Mouse (Mus musculus): ENCODE data around the gene Oxa1l.

DNA sequence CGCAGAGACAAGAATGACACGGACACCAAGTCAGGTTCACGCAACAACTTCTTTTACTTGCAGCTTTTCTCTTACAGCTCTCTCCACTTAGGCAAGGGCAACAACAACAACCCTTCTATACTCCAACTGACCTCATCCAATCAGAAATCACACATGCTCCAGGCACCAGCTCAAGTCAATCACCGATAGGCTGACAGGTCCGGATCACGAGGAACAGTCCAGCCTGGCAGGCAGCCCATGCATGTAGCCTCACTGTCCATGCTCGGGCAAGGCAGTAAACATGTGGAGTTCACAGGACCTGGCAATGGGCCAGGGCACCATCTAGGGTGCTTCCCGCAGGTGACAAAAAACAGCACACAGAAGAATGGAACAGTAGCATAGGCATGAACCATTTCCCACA is 8.3 kb upstream of the Oxa1l start:
- TF ChIP-seq POLR2A (IDR thresholded peaks at IDR 0.05; ENCODE audit: low read depth, low read length) (no peak), CTCF (conservative IDR thresholded peaks at IDR 0.05; ENCODE audit: insufficient read depth, insufficient read length, low read depth, low read length) (no peak)

All from kidney, adult 2 months (tissue).